In the genomic region with DNA sequence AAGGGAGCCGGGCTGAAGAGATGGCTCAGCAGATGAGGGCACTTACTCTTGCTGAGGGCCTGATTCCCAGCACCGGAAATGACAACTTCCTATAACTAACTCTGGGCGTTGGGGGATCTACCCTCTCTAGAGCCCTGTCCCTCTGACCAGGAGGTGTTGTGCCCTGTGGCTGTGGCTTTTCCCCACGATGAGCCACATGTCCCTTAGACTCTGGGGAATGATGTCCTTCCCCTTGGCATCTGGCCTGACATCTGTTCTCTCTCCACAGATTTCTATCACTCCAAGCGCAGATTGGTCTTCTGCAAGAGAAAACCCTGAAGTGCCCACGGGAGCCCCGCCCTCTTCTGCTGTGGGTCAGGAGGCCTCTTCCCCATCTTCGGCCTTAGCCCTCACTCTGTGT, we compare ENCODE assay signal across 21 mouse cellular contexts. TPM values are rescaled to one million over a fixed set of nuclear protein-coding genes. Genes with fewer than 3 reads are reported as not detected.
A peak's percentile ranks its signal among the peaks of the same experiment; 100 is the strongest.
DNase-seq lines count a peak whose midpoint lies in the region; ATAC-seq and TF ChIP-seq lines count a peak whose summit lies in the region.
"Had no signal": no experiment of that assay in that cellular context is flagged by ENCODE, and none has a peak within 500 bp of the region (broad histone marks: within the 10 kb centered on the region; RNA-seq: fewer than 3 reads in every experiment).

No protein-coding gene starts in this region.

- H3K4me2 ChIP-seq in myocyte (ENCODE audit: low read depth), result no peak overlapping the region
- H3K4me2 ChIP-seq: heart, embryonic 11.5 days; limb, embryonic 15.5 days; lung, embryonic 15.5 days had no signal

- H3K4me3 ChIP-seq in myocyte, result no peak overlapping the region
- H3K4me3 ChIP-seq: embryonic facial prominence, embryonic 10.5 days; forebrain, embryonic 10.5 days; limb, embryonic 15.5 days; lung, embryonic 15.5 days had no signal

- ATAC-seq in inflammation-experienced regulatory T-cells, adult 6 months, result no peak
- ATAC-seq: Patski had no signal

- no peaks in the 10 kb centered on the region for H3K27me3 ChIP-seq in myocyte (ENCODE audit: control insufficient read depth, insufficient read depth, insufficient read length)
- H3K27me3 ChIP-seq: Patski had no signal

- no peak overlapping the region for H3ac ChIP-seq in myocyte (ENCODE audit: control insufficient read depth, insufficient read length)

- H3K36me3 ChIP-seq in myocyte (ENCODE audit: control insufficient read depth, insufficient read depth), result peaks cover 50% of the 10 kb centered on the region
- H3K36me3 ChIP-seq: lung, embryonic 15.5 days had no signal

- H3K79me2 ChIP-seq in myocyte (ENCODE audit: control insufficient read depth, insufficient read depth), result peaks cover 41% of the 10 kb centered on the region

- TF ChIP-seq POLR2A in myocyte (IDR thresholded peaks at IDR 0.05; ENCODE audit: insufficient read length, low read depth), result peak; percentile 55

- peak; percentile 1 to 2 for DNase-seq in gastrocnemius, adult 8-10 months (ENCODE audit: low spot score in 2 of 2)
- DNase-seq in gastrocnemius, postnatal 25 days, result no peak
- peak; percentile 28 for DNase-seq in testis, postnatal 10 days (ENCODE audit: low spot score)
- no peak for DNase-seq in testis, postnatal 14 days (ENCODE audit: low spot score)
- DNase-seq in MN1 (ENCODE audit: low spot score), result peak; percentile 40
- DNase-seq: adrenal gland, postnatal 36 days; cerebellum, adult 9-11 months; kidney, adult 18-20 months; left cerebral cortex, postnatal 4 days; right cerebral cortex, postnatal 14 days; spleen, adult 18-20 months had no signal

TF ChIP-seq in myocyte, 11 proteins besides CTCF, POLR2A, EP300 and RAD21:
- peak; percentile 86 for TF ChIP-seq POLR2AphosphoS2 (IDR thresholded peaks at IDR 0.05; ENCODE audit: insufficient read length, low read depth)
- TF ChIP-seq SRF (IDR thresholded peaks at IDR 0.05; ENCODE audit: control insufficient read depth, insufficient read length, low read depth), result no peak
- TF ChIP-seq MYOG (IDR thresholded peaks at IDR 0.05; ENCODE audit: control insufficient read depth in 1 of 3, insufficient read depth in 1 of 3, insufficient read length in 2 of 3, low read depth in 2 of 3), result peak in 1 of 3 experiments; percentile 40

RNA-seq across cellular contexts. Expression of a gene that starts 8.3 kb away (rescaled TPM):
- total RNA-seq in gastrocnemius, adult 8-10 months (2022), result 10 to 100 TPM in 3 of 4 experiments, 1 to 10 TPM in 1; 9.8 to 33.8 (median 12.1) TPM
- total RNA-seq in gastrocnemius, postnatal 25 days (2021), result 10 to 100 TPM; 30.4 to 42.0 TPM
- polyA plus RNA-seq in myocyte (2012; fragmentation: generic; extraction: Trizol), result 2,069 TPM
- 10 to 100 TPM in 1 of 3 experiments, 1 to 10 TPM in 2; 1.7 to 57.4 (median 2.5) TPM for polyA plus RNA-seq in inflammation-experienced regulatory T-cells, adult 6 months (2017; shearing (Covaris generic))

RNA-seq across cellular contexts. Expression of a gene that starts 14.9 kb away (rescaled TPM):
- total RNA-seq in gastrocnemius, adult 8-10 months (2022), result under 1 TPM in 3 of 4 experiments, not detected in 1; 0.24 to 0.61 (median 0.56) TPM
- under 1 TPM; 0.33 to 0.78 TPM for total RNA-seq in gastrocnemius, postnatal 25 days (2021)
- polyA plus RNA-seq in myocyte (2012; fragmentation: generic; extraction: Trizol), result 6.8 TPM
- polyA plus RNA-seq in inflammation-experienced regulatory T-cells, adult 6 months (2017; shearing (Covaris generic)), result not detected
- total RNA-seq: midbrain, postnatal 0 days had no signal
- polyA plus RNA-seq: heart, embryonic 11.5 days; midbrain, postnatal 0 days; testis, adult 2 months had no signal

Comparison
In these comparisons a context has a peak if more than half of its experiments do, and no peak if none do; other contexts are left out.
1. DNase-seq: peak in gastrocnemius, adult 8-10 months (2 of 2), testis, postnatal 10 days (single experiment) and MN1 (single experiment); none in gastrocnemius, postnatal 25 days (single experiment) and testis, postnatal 14 days (single experiment).